Mouse (Mus musculus) megakaryocyte, embryonic 14.5 days (primary cell): ENCODE results near the gene Sorl1.

Experiments
- FLI1 ChIP-seq: IDR thresholded peaks from 2 replicates; pipeline ENCODE4 v1.6.1; 2012; ENCODE audit warnings: low read length, inconsistent platforms, mixed read lengths
- GATA1 ChIP-seq: IDR thresholded peaks from 3 replicates; pipeline ENCODE4 v1.6.1; 2012; ENCODE audit warnings: mixed read lengths, low read length, inconsistent platforms, borderline replicate concordance

GRCm38 (mm10) chr9:41978366-41978765 lies 145.7 kb downstream of the Sorl1 start:
- no peak for TF ChIP-seq GATA1
- no peak for TF ChIP-seq FLI1
